Mouse (Mus musculus) urinary bladder, postnatal 10 days (tissue): ENCODE results near the gene Tecpr2.

Experiments
- DNase-seq: peaks from one replicate; pipeline ENCODE4 v3.0.0; 2022; ENCODE audit warnings: low spot score

Tecpr2 gene

GRCm38 (mm10) chr12:110978607-110979406 lies 89.7 kb downstream of the Tecpr2 start, which contains the start of gene Ankrd9:
Gene Ankrd9, minus strand, starts transcription at chr12:110979040.
- peak; percentile 96 for DNase-seq

GRCm38 (mm10) chr12:110979808-110980207 lies 90.7 kb downstream of the Tecpr2 start:
- no peak for DNase-seq

- DNase-seq = no peak
These were observed 92.7 kb downstream of the Tecpr2 start for GRCm38 (mm10) chr12:110981736-110982135.

- no peak for DNase-seq
These were observed 94.0 kb downstream of the Tecpr2 start for GRCm38 (mm10) chr12:110983083-110983482.

- no peak for DNase-seq
These were observed 94.7 kb downstream of the Tecpr2 start for GRCm38 (mm10) chr12:110983714-110984113.

GRCm38 (mm10) chr12:110984598-110984997 lies 95.5 kb downstream of the Tecpr2 start:
- DNase-seq = no peak

- DNase-seq = no peak
These were observed 96.1 kb downstream of the Tecpr2 start for GRCm38 (mm10) chr12:110985141-110985540.

GRCm38 (mm10) chr12:110986536-110987425 lies 97.7 kb downstream of the Tecpr2 start:
- DNase-seq = no peak

GRCm38 (mm10) chr12:110989409-110989808 lies 100.3 kb downstream of the Tecpr2 start:
- no peak for DNase-seq

- no peak for DNase-seq
These were observed 101.4 kb downstream of the Tecpr2 start for GRCm38 (mm10) chr12:110990500-110990899.

GRCm38 (mm10) chr12:110991361-110992127 lies 102.5 kb downstream of the Tecpr2 start:
- peak; percentile 34 for DNase-seq

- peak; percentile 89 for DNase-seq
These were observed 103.1 kb downstream of the Tecpr2 start for GRCm38 (mm10) chr12:110992128-110992553.

- DNase-seq = no peak
These were observed 103.7 kb downstream of the Tecpr2 start for GRCm38 (mm10) chr12:110992771-110993170.

- DNase-seq = no peak
These were observed 104.2 kb downstream of the Tecpr2 start for GRCm38 (mm10) chr12:110993226-110993625.

- DNase-seq = no peak
These were observed 105.6 kb downstream of the Tecpr2 start for GRCm38 (mm10) chr12:110994666-110995065.

GRCm38 (mm10) chr12:110998092-110998491 lies 109.0 kb downstream of the Tecpr2 start:
- DNase-seq = no peak

- no peak for DNase-seq
These were observed 110.8 kb downstream of the Tecpr2 start for GRCm38 (mm10) chr12:110999820-111000219.

- DNase-seq = no peak
These were observed 111.9 kb downstream of the Tecpr2 start for GRCm38 (mm10) chr12:111000956-111001355.

- DNase-seq = no peak
These were observed 115.1 kb downstream of the Tecpr2 start for GRCm38 (mm10) chr12:111004142-111004541.

- DNase-seq = no peak
These were observed 116.7 kb downstream of the Tecpr2 start for GRCm38 (mm10) chr12:111005803-111006202.

- DNase-seq = no peak
These were observed 117.3 kb downstream of the Tecpr2 start for GRCm38 (mm10) chr12:111006339-111006738.
